Mouse (Mus musculus): ENCODE results near the gene Gm20431. TPM values are rescaled to one million over a fixed set of nuclear protein-coding genes. Genes with fewer than 3 reads are reported as not detected.

The Gm20431 gene
- polyA plus RNA-seq, 1 experiment from 2014 or later, result 9.1 TPM

DNA sequence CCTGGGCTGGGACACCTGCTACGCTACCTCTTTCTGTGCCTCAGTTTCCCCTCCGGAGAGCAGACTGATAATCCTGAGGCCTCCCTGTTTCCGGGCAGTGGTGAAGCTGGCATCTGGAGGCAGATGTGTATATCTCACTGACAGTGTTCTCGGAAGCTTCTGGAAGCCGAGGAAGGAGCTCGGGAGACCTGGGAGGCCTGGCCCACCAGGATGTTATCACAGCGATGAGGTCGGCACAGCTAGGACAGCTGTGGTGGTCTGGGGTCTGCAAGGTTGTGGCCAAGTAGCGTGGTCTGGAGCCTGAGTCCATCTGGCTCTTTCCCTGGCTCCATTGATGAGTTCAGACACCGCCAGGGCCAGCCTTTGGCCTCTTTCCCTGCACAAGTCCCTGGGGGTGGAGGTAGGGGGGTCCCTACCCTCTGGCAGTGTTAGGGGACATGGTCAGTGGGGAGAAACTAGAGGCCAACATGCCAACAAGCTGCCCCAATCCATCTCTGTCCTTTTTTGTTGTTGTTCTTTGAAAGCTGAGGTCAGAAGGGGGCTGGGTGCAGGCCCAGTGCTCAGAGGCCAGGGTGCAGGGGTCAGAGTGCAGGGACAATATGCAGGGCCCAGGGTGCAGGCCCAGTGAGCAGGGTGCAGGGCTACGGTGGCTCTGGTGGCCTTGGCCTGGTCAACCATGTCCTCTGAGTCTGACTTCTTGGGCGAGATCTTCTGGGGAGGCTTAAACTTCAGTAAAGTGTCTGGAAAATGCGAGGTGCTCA is 96.6 kb downstream of the Gm20431 start:
- H3K9me3 ChIP-seq (ENCODE audit: control insufficient read depth, low read length), result no peaks in the 10 kb centered on the region
- H3K4me2 ChIP-seq (ENCODE audit: low read depth, low read length), result no peak overlapping the region; the same call in 1 of the 2 replicates
- 0 out of 2 replicates have a peak overlapping the region, but pooled peaks have one; percentile 16 for H3K9ac ChIP-seq (ENCODE audit: low read depth, low read length)
- ATAC-seq (ENCODE audit: low read depth) (no peak), DNase-seq (ENCODE audit: low spot score) (no peak)
- 65% methylated on average over 13 of the region's 13 CpGs for WGBS
- peak overlapping the region; percentile 92 for H3K27ac ChIP-seq (replicated peaks; ENCODE audit: low read depth, low read length)
- H3K27me3 ChIP-seq (replicated peaks; ENCODE audit: control insufficient read depth, insufficient read depth, low read length), result no peaks in the 10 kb centered on the region
- H3K36me3 ChIP-seq (ENCODE audit: control insufficient read depth, insufficient read depth, low read length), result no peaks in the 10 kb centered on the region
- H3K4me3 ChIP-seq (ENCODE audit: low read depth, low read length), result no peak overlapping the region
- H3K4me1 ChIP-seq (ENCODE audit: control insufficient read depth, insufficient read depth, low read length), result peaks cover 50% of the 10 kb centered on the region

GRCm38 (mm10) chr2:167563703-167564102 is 97.6 kb downstream of the Gm20431 start:
- Histone ChIP-seq H3K4me1 (ENCODE audit: control insufficient read depth, insufficient read depth, low read length) (peaks cover 55% of the 10 kb centered on the region), H3K9me3 (ENCODE audit: control insufficient read depth, low read length) (no peaks in the 10 kb centered on the region), H3K27ac (replicated peaks; ENCODE audit: low read depth, low read length) (peak overlapping the region; percentile 92), H3K9ac (ENCODE audit: low read depth, low read length) (0 out of 2 replicates have a peak overlapping the region, but pooled peaks have one; percentile 34), H3K36me3 (ENCODE audit: control insufficient read depth, insufficient read depth, low read length) (no peaks in the 10 kb centered on the region), H3K4me2 (ENCODE audit: low read depth, low read length) (peak overlapping the region; percentile 28), H3K4me3 (ENCODE audit: low read depth, low read length) (no peak overlapping the region), H3K27me3 (replicated peaks; ENCODE audit: control insufficient read depth, insufficient read depth, low read length) (no peaks in the 10 kb centered on the region)
- WGBS, result 19% methylated on average over 8 of the region's 12 CpGs
- DNase-seq (ENCODE audit: low spot score) (peak; percentile 85), ATAC-seq (ENCODE audit: low read depth) (peak; percentile 48)

DNA sequence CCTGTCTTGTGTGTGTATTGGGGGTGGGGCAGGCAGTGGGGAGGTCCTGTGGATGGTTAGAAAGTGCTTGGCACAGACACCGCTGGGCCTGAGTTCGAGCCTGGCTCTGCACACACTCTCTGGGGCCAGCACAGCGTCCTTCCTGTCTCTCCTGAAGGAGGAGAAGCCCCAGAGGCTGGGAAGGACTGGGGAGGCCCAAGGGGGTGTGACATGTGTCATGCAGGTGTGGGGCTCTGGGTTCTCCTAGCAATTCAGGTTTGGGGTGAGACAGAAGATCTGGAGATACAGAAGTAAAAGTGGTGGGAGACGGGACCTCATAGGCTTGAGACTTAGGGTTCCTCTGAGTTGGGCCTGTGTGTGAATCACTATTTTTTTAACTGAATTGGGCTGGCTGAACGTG is 98.3 kb downstream of the Gm20431 start:
- 55% methylated on average over 5 of the region's 5 CpGs for WGBS
- no peak for DNase-seq (ENCODE audit: low spot score)
- ATAC-seq (ENCODE audit: low read depth), result no peak
- H3K4me2 ChIP-seq (ENCODE audit: low read depth, low read length), result no peak overlapping the region
- H3K9ac ChIP-seq (ENCODE audit: low read depth, low read length), result no peak overlapping the region
- H3K9me3 ChIP-seq (ENCODE audit: control insufficient read depth, low read length), result no peaks in the 10 kb centered on the region
- H3K27me3 ChIP-seq (replicated peaks; ENCODE audit: control insufficient read depth, insufficient read depth, low read length), result no peaks in the 10 kb centered on the region
- peaks cover 55% of the 10 kb centered on the region for H3K4me1 ChIP-seq (ENCODE audit: control insufficient read depth, insufficient read depth, low read length)
- H3K36me3 ChIP-seq (ENCODE audit: control insufficient read depth, insufficient read depth, low read length), result no peaks in the 10 kb centered on the region
- no peak overlapping the region for H3K4me3 ChIP-seq (ENCODE audit: low read depth, low read length)
- H3K27ac ChIP-seq (replicated peaks; ENCODE audit: low read depth, low read length), result peak overlapping the region; percentile 92

DNA sequence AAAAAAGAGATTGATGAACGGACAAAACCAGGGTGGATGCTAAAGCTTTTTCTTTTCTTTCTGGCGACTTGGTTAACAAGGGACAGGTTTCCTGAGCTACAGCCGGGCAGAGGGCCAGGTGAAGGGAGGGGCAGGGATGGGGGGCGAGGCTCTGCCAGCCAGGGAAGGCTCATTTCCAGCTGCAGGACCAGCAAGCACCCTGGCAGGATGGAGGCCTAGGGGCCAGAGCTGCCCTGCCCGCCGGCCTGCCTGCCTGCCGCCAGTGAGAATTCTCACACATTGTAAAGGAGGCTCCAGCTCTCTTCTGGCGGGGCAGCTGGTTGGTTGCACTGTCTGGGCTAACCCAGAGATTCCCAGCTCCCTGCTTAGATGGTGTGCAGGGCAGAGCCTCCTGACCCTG is 99.2 kb downstream of the Gm20431 start:
- Histone ChIP-seq H3K4me2 (ENCODE audit: low read depth, low read length) (no peak overlapping the region), H3K4me1 (ENCODE audit: control insufficient read depth, insufficient read depth, low read length) (peaks cover 55% of the 10 kb centered on the region), H3K4me3 (ENCODE audit: low read depth, low read length) (no peak overlapping the region), H3K27ac (replicated peaks; ENCODE audit: low read depth, low read length) (peak overlapping the region; percentile 92), H3K36me3 (ENCODE audit: control insufficient read depth, insufficient read depth, low read length) (no peaks in the 10 kb centered on the region), H3K9me3 (ENCODE audit: control insufficient read depth, low read length) (no peaks in the 10 kb centered on the region), H3K27me3 (replicated peaks; ENCODE audit: control insufficient read depth, insufficient read depth, low read length) (no peaks in the 10 kb centered on the region), H3K9ac (ENCODE audit: low read depth, low read length) (no peak overlapping the region)
- DNase-seq (ENCODE audit: low spot score) (peak; percentile 80), ATAC-seq (ENCODE audit: low read depth) (no peak)
- WGBS, result 16% methylated on average over 8 of the region's 8 CpGs

DNA sequence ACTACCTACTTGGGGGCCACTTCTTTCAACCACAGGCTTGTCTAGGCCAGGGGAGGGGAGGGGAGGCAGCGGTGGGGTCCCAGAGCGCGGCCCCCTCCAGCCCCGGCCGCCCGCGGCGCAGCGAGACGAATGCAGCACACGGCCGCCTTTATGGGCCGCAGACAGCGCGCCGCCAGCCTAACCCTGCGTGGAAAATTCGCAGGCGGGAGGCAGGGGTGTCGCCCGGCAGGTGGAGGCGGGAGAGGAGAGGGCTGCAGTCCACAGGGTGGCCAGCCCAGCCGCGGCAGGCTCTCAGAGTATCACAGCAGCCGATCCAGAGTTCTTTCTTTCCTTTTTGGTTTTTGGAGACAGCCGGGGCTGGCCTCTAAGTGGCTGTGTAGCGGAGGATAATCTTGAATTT is 101.9 kb downstream of the Gm20431 start:
- whole genome bisulfite sequencing, result 1% methylated on average over 11 of the region's 27 CpGs
- H3K9me3 ChIP-seq (ENCODE audit: control insufficient read depth, low read length), result no peaks in the 10 kb centered on the region
- H3K4me1 ChIP-seq (ENCODE audit: control insufficient read depth, insufficient read depth, low read length), result peaks cover 42% of the 10 kb centered on the region
- peak overlapping the region; percentile 49 for H3K4me2 ChIP-seq (ENCODE audit: low read depth, low read length)
- ATAC-seq (ENCODE audit: low read depth), result peak; percentile 77
- peak; percentile 71 for DNase-seq (ENCODE audit: low spot score)
- H3K27me3 ChIP-seq (replicated peaks; ENCODE audit: control insufficient read depth, insufficient read depth, low read length), result no peaks in the 10 kb centered on the region
- H3K27ac ChIP-seq (replicated peaks; ENCODE audit: low read depth, low read length), result peak overlapping the region; percentile 84
- H3K36me3 ChIP-seq (ENCODE audit: control insufficient read depth, insufficient read depth, low read length), result no peaks in the 10 kb centered on the region
- peak overlapping the region; percentile 53 for H3K9ac ChIP-seq (ENCODE audit: low read depth, low read length)
- H3K4me3 ChIP-seq (ENCODE audit: low read depth, low read length), result peak overlapping the region; percentile 21

Small RNAs within 50 kb of the gene (microRNA-seq; reads per million reads assigned to microRNA genes)
- not detected for gene Gm22355 (ENCODE audit: borderline number of aligned reads)

Other genes with a start within 250 kb of the Gm20431 start
- gene Slc9a8, start 239.8 kb downstream of the Gm20431 start, polyA plus RNA-seq (2014; fragmentation: Nextera tagmentation; extraction: Ambion mirVana), result 13.6 and 17.8 TPM in 2 replicates
- 65.3 and 75.0 TPM in 2 replicates for gene Rnf114, start 168.9 kb downstream of the Gm20431 start, polyA plus RNA-seq (2014; fragmentation: Nextera tagmentation; extraction: Ambion mirVana)
- gene Spata2, start 168.6 kb downstream of the Gm20431 start, polyA plus RNA-seq (2014; fragmentation: Nextera tagmentation; extraction: Ambion mirVana), result 13.0 and 14.2 TPM in 2 replicates
- 64.1 and 69.7 TPM in 2 replicates for gene Snai1, start 123.3 kb downstream of the Gm20431 start, polyA plus RNA-seq (2014; fragmentation: Nextera tagmentation; extraction: Ambion mirVana)
- 249 and 275 TPM in 2 replicates for gene Ube2v1, start 29.4 kb downstream of the Gm20431 start, polyA plus RNA-seq (2014; fragmentation: Nextera tagmentation; extraction: Ambion mirVana)
- gene Cebpb, start 27.4 kb upstream of the Gm20431 start, polyA plus RNA-seq (2014; fragmentation: Nextera tagmentation; extraction: Ambion mirVana), result 18.1 and 30.3 TPM in 2 replicates
- gene Tmem189, start 28.3 kb upstream of the Gm20431 start, polyA plus RNA-seq (2014; fragmentation: Nextera tagmentation; extraction: Ambion mirVana), result 40.0 and 40.6 TPM in 2 replicates

Data from embryonic facial prominence, embryonic 14.5 days (tissue).